Mouse (Mus musculus) left cerebral cortex, postnatal 14 days (tissue): ENCODE data around the gene Mesp2. TPM values are rescaled to one million over a fixed set of nuclear protein-coding genes. Genes with fewer than 3 reads are reported as not detected.

Source experiments
- DNase-seq, 2 experiments: peaks; one replicate each; pipeline ENCODE4 v3.0.0; 2021 to 2022; ENCODE audit warnings: low spot score in 2 of 2, mixed read lengths in 1 of 2
- intact Hi-C: fragments of 180-260 bp; cut with DNase I; formaldehyde crosslinking; loops from one replicate; pipeline ENCODE4 v1.15.1; 2025
- total RNA-seq, 2 experiments: library from RNA; stranded (reverse); gene quantifications; 2 replicates each; pipeline ENCODE4 v1.2.3; 2021

Gene Mesp2
- total RNA-seq, 2 experiments from 2014 or later: 1.3 to 1.8 TPM

DNA sequence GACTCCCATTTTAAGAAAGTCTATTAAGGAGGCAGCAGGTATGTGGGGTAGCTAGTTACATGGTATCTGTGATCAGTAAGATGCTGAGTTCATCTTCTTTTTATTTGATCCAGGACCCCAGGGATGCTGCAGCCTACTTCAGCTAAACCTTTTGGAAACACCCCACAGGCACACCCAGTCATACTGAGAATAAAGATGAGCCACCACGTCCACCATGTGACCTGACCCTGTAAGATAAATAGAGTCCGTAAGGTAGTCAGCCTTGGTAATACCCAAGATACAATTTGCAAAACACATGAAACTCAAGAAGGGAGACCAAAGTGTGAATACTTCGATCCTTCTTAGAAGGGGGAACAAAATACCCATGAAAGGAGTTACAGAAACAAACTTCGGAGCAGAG lies 45.8 kb downstream of the Mesp2 start:
- DNase-seq: no peak
- intact Hi-C loops: no loop called here

DNA sequence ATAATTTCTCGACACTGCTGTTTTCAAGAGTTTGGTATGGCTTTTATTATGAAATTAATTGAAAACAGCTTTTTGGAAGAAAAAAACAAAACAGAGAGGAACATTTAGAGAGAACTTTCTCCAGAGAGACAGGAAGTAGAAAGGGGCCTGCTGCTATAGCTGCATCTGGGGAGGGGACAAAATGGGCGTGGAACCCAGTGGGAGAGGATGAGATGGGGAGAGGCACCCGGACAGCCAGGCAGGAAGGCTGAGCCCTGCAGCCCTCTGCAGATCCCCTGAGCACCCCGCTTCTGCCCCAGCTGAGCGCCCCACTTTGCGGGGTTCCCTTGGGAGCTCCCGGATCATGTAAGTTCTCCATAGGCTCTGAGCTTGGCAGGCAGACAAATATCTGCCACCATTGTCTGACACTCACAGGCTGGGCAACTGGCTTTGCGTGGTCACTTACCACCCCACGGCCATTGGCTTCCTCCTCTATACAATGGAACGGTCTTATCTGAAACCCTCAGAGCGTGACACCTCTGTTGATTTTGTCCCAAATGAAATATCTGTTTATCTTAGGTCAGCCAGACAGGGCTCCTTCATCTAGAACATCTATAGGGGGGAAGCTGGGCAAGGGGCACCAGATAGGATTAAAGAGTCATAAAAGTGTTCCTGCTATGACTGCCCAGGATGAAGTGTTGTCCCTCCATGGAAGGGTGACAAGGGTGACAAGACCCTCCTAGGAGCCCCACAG lies 47.8 kb downstream of the Mesp2 start:
- intact Hi-C loops: no loop called here
- DNase-seq: no peak

DNA sequence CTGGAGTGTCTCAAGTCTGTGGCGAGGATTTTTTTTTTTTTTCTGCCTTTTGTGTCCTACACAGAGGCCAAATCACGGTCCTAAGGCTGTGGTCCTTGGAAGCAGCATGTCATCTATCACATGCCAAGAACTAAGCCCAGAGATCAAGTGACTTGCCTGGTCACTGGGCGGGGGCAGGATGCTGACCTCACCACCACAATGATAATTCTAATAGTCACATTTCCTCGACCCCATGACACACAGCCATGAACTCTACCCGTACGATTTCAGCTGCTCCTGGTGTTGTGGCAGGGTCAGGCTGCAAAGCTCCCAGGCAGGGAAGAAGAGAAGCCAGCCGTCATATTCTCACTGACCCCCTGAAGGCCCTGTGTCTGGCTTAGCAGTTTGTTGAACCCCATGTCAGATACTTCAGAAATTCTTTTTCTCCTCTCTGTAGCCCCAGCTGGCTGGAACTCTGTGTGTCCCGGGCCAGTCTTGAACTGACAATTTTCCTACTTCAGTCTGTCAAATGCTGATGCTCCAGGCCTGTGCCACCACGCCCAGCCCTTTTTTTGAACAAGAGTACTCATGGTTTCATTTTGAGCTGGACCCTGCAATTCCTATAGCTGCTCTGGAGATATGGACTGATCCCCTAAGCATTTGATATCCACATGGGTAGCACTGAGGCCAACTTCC lies 48.6 kb downstream of the Mesp2 start:
- DNase-seq: no peak
- intact Hi-C loops: no loop called here

DNA sequence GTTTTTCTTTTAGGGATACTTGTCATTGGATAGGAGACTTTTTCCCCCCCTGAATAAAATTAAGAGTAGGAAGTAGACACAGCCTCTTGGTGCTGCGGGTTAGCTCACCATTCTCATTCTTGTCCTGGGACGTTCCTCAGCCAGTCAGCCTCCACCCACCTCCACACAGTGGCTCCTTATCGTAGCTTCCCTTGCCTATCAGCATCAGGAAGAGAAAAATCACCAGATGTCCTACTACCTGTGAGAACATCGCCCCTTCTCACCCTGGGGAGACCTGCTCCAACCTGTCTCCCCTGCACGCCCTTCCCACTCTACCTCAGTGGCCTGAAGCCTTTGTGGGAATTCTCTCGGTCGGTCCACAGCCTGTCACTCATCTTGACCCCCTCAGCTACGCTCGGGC lies 50.3 kb downstream of the Mesp2 start, which contains the start of gene Anpep:
Gene Anpep (minus strand): TSS at position 249 of the 400 bp plus-strand sequence.
- no peak for DNase-seq
- intact Hi-C loops: no loop called here

DNA sequence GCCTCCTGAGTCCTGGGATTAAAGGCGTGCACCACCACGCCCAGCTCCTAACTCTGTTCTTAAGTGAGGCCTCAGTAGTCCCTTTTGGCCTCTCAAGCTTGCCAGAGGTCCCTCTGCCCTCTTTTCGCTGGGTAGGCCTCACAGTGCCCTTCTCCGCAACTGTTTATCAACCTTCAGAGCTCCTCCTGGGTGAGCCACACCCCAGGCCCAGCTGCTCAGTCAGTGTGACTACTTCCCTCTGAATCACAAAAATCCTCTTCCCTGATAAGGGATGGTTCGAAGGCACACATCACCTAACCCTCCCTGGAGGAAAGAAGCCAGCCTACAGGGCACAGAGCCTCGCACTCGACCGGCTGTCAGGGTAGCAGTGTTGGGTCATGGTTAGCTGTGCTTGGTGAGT lies 51.3 kb downstream of the Mesp2 start:
- intact Hi-C loops: no loop called here
- DNase-seq: no peak

Other genes starting within 250 kb of the Mesp2 start
- 1 to 10 TPM; 1.7 to 3.0 TPM for gene Rhcg, start 193.1 kb upstream of the Mesp2 start, total RNA-seq
- gene Ticrr, start 150.5 kb upstream of the Mesp2 start, total RNA-seq: under 1 TPM; 0.22 to 0.63 TPM
- 1 to 10 TPM; 1.9 to 2.4 TPM for gene Kif7, start 95.0 kb upstream of the Mesp2 start, total RNA-seq
- gene Plin1, start 77.8 kb upstream of the Mesp2 start, total RNA-seq: not detected
- gene Pex11a, start 67.6 kb upstream of the Mesp2 start, total RNA-seq: 1 to 10 TPM; 8.2 to 8.7 TPM
- not detected for gene Wdr93, start 67.6 kb upstream of the Mesp2 start, total RNA-seq
- gene Mesp1, start 16.9 kb upstream of the Mesp2 start, total RNA-seq: under 1 TPM; 0.37 to 0.78 TPM
- gene Anpep, start 50.3 kb downstream of the Mesp2 start, total RNA-seq: 1 to 10 TPM; 8.0 to 9.2 TPM
- gene Ap3s2, start 109.9 kb downstream of the Mesp2 start, total RNA-seq: 10 to 100 TPM; 37.0 to 40.3 TPM
- gene Arpin, start 124.6 kb downstream of the Mesp2 start, total RNA-seq: 10 to 100 TPM in 1 of 2 experiments, 1 to 10 TPM in 1; 9.6 to 10.4 TPM
- gene Zfp710, start 214.1 kb downstream of the Mesp2 start, total RNA-seq: 10 to 100 TPM; 15.7 to 16.0 TPM